Mouse (Mus musculus) activated CD4-positive, CD25-positive, alpha-beta regulatory T cell, adult 4 months (primary cell): ENCODE results near the gene Mycn. TPM values are rescaled to one million over a fixed set of nuclear protein-coding genes. Genes with fewer than 3 reads are reported as not detected.

Source experiments
- ATAC-seq: one replicate; pipeline ENCODE4 v1.8.0; 2017
- polyA plus RNA-seq, 2 experiments: library from polyadenylated mRNA; unstranded; fragments of 100-300 nt; shearing (Covaris generic); gene quantifications; one replicate each; pipeline ENCODE4 v1.2.1; 2017

Gene Mycn
- polyA plus RNA-seq, 2 experiments from 2014 or later = not detected

GRCm38 (mm10) chr12:12924446-12924845, 17.3 kb downstream of the Mycn start:
- no peak for ATAC-seq

DNA sequence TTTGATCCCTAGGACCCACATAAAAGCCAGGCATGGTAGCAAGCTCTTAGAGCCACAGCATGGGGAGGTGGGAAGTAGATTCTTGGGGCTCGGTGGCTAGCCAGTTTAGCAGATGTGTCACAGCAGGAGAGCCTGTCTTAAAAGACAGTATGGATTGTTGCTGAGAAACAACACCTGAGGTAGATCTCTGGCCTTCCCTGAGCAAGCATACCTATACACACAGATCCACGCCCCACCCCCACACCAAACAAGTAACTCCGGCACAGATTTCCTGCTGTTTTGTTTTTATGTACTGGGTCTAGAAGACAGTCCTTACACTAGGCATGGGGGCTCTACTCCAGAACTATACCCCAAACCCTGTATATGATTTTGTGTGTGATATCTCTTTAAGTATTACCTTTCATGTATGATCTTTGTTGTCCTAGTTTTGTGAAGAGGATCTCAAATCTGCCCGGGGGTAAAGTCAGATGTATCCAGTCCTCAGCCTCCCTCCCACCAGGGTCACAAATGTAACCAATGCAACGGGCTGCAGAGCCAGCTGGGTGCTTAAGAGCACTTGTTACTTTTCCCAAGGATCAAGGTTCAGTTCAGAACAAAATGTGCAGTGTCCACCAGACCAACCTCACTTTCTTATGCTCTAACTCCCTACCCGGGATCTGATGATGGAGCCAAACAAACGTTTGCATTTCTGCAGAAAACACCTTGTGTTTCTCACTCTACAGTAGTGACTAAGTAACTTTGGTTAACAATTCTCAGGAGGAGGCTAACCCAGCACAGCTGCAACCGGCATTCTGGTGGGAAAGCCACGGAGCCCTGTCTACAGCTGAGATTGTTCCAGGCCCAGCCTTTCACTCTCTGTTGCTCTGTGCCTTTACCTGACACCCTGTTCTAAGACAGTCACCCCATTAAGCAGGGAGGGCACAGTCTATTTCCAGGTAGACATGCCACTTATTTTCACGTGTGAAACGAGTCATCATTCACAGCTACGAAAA, 21.3 kb downstream of the Mycn start:
- ATAC-seq = no peak

DNA sequence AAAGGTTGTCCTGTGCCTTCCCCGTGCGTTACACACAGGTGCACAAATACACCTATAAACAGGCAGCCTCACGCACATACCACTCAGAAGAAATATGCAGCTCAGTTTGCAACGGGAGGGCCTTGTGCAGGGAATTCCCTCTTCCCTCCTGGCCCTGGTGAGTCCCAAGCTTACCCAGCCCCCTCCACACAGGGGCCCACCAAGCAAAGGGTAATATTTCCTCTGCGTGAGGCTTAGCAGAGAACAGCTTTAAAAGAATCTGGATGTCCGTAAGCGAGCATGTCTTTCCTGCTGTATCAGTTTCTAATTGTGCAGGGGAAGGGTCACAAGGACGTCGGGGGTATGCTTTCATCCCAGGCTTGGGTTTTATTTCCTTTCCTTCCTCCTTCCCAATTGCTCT, 25.4 kb downstream of the Mycn start:
- ATAC-seq = no peak

GRCm38 (mm10) chr12:12910356-12910979, 31.2 kb downstream of the Mycn start:
- ATAC-seq = no peak

DNA sequence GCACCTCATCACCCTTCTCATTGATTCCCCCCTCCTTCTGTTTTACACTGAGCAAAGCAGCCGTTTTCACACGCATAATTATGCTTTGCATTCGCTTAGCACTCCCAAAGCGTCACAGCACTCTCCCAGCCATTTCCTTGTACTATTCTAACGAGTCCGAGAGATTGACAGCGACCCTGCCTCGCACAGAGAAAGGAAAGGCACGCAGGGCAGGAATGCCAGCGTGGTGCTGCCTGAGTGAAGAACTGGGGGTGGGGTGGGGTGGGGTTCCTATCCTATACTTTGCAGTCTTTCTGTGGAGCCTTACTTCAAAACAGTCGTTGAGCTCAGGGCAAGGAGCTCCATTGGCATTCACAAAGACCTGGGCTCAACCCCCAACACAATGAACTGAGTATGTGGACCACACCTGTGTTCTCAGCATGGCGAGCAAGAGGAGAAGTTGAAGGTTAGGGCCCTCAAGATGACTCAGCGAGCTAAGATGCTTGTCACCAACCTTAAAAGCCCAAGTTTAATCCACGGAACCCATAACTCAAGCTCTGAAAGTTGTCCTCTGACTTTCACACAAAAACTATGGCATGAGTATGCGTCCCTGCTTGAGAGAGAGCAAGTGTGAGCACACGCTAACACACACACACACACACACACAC, 32.0 kb downstream of the Mycn start:
- ATAC-seq = no peak

- ATAC-seq = no peak
These were observed 34.9 kb downstream of the Mycn start for GRCm38 (mm10) chr12:12906771-12907170.

DNA sequence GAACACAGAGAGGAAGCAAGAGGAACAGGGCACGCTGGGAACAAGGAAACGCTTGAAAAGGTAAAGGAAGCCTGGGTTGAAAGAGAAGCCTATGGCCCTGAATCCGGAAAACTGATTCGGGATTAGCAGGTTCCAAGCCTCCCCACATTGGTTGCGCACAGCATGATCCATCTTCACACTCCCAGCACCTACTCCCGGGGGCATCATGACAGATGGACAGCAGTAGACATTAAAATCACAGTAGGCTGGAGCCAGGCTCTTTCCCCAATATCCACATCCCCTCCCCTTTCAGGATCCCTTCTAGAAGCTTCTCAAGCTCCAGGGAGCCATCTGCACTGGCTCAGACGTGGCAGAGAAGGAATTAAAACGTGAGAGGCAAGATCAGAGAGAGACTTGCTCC, 35.4 kb downstream of the Mycn start:
- no peak for ATAC-seq

- ATAC-seq = no peak
These were observed 36.6 kb downstream of the Mycn start for GRCm38 (mm10) chr12:12905117-12905516.

DNA sequence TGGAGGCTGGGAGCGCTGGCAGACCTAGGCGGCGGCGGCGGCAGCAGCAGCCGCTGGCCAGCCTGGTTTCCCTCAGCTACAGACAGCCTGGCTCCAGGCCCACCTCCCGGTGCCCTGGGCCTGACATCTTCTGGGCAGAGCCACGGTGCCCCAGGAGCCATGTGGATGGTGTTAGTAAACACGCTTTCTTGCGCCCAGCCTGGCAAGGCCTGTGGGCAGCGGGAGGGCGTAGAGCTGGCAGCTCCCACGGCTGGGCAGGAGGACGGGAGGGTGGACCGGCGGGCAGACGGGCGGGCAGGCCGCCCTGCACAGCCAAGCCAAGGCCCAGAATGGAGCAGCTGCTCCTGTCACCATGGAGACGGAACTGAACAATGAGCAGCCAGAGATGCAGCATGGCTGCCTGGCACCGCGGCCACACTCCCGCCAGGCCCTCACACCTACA, 37.2 kb downstream of the Mycn start:
- no peak for ATAC-seq

DNA sequence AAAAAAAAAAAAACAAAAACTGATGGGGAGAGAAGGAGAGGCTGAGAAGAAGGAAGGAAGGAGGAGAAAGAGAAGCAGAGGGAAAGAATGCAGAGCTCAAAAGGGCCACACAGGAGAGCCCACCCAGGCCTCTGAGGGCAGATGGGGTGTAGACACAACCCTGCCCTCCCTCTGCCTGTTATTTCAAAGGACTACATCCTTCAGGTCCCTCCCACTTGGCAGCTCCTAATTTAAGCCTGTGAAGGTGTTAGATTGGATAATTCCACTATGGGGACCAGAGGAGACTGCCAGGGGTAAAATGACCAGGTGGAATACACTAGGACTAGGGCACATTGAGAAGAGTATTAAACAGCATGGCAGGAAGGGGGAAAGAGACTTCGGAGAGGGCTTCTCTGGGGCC, 37.6 kb downstream of the Mycn start:
- ATAC-seq = no peak

- no peak for ATAC-seq
These were observed 39.3 kb downstream of the Mycn start for GRCm38 (mm10) chr12:12902403-12902802.

DNA sequence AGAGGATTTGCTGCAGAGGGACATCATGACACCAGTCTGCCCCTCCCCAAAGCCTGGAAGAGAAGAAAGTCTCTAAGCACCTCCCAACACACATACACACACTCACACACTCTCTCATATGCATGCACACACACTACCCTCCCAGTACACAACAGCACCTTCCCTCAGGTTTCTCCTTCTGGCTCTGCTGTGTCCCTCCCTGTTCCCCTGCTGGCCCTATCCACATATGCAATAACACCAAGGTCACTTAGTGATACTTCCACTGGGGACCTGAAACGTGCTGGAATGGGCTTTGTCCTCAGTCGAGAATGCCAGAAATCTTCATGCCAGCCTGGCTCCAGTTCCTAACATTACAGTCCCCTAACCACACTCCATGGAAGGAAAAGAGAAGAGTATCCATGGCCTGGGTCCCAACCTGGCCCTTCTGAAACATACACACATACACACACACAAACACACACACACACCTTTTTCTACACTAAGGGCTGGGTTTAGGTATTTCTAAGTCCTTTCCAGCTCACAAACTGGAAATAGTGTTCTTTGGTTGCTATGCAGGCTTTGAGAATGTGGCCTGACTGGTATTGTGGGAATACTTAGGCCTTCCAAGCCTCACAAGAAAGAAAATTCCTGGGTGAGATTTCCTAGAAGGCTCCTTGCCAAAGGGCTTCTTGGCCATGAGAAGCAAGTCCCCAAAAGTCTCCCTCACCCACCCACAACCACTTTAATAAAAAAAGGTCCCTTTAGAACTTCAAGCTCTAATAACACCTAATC, 43.2 kb downstream of the Mycn start:
- ATAC-seq = no peak

- no peak for ATAC-seq
These were observed 47.7 kb downstream of the Mycn start for GRCm38 (mm10) chr12:12893986-12894385.

- no peak for ATAC-seq
These were observed 55.4 kb downstream of the Mycn start for GRCm38 (mm10) chr12:12886191-12886889.
